Mouse (Mus musculus) mouse embryonic stem cell (cell line): ENCODE data around the gene Spcs2.

Experiments used
- in situ Hi-C, 2 experiments: fragments of 300-500 bp; cut with MboI; formaldehyde crosslinking; loops; 1 replicate in 1 of 2; 3 replicates in 1 of 2; pipeline ENCODE4 v1.14.3; 2019 to 2020; ENCODE audit warnings: low sequenced_read_pairs in 2 of 2, low pct_unique_long_range_greater_than_20kb in 1 of 2, mixed read lengths in 1 of 2; ENCODE audit not compliant: unreplicated experiment in 1 of 2

The Spcs2 gene

DNA sequence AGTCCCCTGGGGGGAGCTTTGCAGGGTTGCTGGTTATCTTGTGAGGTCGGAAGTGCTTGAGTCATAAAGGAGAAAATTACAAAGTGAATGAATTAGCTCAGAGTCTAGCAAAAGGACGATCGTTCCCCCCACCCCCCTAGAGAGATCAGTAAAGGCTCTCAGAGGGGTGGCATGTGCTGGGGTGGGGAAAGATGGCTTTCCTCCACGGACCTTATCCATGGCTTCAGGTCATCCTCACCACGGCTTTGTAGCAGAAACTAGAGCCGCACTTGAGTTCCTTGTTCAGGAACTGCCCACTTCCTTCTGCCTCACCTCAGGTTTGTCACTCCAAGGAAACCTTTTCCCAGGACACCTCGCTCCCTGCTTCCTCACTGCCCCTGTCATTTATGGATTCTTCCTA lies at the start of gene Spcs2:
TSS of gene Spcs2 (minus strand) at position 101 of the 400 bp plus-strand sequence.
- in situ Hi-C loops: no loop called here

DNA sequence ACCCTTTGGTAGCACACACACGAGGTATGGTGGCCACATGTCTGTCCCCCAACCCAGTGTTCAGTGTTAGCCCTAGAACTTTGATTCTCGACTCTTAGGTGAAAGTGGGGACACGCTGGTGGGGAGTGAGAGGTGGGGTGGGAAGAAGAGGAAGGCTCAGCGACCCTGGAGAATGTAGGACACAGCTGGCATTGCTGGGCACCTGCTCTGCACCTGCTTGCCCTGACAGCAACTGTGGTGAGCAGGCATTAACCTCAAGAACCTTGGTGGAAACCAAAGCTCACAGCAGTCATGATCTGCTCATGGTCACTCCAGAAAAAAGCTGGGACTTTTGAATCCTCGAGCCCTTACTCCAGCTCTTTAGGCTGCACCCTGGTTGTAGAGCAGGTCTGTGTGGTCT lies 47.8 kb upstream of the Spcs2 start:
- in situ Hi-C loops: no loop called here

GRCm38 (mm10) chr7:99907463-99907862 lies 44.2 kb upstream of the Spcs2 start:
- in situ Hi-C loops: no loop called here

DNA sequence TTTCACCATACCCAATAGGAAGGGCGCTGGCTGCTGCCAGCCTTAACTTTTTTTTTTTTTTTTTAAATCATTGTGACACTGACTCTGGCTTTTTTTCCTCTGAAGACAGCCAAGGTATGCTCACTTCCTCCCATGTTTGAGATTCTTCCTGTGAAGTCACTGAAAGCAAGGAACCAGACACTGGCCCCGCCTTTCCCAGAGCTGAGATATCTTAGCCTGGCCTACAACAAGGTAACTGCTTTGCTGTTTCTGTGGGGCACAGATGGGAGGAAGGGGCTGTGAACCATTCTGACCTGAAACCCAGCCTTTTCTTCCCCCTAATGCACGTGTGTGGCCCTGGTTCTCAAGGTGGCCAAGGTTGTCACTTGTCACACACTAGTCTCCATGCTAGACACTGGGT lies 43.1 kb upstream of the Spcs2 start:
- in situ Hi-C loops: no loop called here

GRCm38 (mm10) chr7:99904421-99905005 lies 41.3 kb upstream of the Spcs2 start:
- in situ Hi-C loops: no loop called here

- in situ Hi-C loops: no loop called here
Measured at GRCm38 (mm10) chr7:99902918-99903665, 39.8 kb upstream of the Spcs2 start.

DNA sequence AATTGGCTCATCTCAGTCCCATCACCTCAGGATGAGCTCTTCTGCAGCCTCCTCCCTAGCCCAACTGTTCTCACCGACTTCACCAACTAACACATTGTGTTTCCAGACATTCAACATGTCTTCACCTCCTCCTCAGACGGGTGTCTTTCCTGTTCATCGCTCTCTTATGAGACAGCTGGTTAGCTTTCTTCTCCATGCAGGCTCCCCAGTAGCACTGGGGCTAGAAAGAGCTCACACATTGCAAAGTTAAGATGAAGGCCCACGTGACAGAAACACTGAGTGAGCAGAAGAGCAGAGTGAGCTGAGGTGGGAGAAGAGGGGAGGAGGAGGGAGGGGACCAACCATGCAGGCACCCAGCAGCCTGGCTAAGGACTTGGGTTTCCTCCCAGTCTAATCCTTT lies 38.9 kb upstream of the Spcs2 start:
- in situ Hi-C loops: no loop called here

DNA sequence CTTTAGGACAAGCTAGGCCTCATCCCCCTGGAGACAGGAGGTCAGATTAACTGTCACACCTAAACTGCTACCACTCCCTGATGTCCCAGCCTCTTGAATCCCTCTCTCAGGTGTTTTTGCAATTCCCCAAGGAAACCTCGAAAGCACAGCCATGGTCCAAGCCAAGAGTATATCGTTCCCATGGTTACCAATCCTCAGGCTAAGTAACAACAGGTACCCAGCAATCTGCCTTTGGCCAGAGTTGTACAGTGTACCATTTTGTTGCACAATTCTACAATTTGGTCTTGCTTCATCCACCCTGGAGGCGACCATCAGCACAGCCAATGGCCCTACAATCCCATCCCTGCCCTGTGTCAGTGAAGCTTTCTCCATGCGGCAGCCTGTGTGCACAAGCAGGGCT lies 33.6 kb upstream of the Spcs2 start:
- in situ Hi-C loops: no loop called here

GRCm38 (mm10) chr7:99894478-99894877 lies 31.2 kb upstream of the Spcs2 start:
- in situ Hi-C loops: no loop called here

DNA sequence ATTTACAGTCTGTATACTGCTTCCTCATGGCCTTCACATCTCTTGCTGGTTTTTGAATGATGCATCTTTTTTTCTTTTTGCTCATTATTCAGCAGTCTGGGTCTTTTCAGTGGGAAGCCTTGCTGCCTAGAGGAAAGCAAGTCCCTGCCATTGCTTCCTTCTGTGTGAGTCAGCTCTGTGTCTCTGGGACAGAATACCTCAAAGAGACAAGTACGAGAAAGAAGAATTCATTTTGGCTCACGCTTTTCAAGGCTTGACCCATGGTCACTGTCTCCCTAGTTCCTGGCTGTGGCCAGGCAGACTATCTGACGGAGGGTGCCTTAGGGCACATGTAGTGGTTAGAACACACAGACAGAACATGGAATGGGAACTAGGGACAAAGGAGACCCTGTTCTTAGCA lies 30.7 kb upstream of the Spcs2 start:
- in situ Hi-C loops: no loop called here

GRCm38 (mm10) chr7:99892351-99892750 lies 29.1 kb upstream of the Spcs2 start:
- in situ Hi-C loops: no loop called here

GRCm38 (mm10) chr7:99891471-99891870 lies 28.2 kb upstream of the Spcs2 start:
- in situ Hi-C loops: no loop called here

DNA sequence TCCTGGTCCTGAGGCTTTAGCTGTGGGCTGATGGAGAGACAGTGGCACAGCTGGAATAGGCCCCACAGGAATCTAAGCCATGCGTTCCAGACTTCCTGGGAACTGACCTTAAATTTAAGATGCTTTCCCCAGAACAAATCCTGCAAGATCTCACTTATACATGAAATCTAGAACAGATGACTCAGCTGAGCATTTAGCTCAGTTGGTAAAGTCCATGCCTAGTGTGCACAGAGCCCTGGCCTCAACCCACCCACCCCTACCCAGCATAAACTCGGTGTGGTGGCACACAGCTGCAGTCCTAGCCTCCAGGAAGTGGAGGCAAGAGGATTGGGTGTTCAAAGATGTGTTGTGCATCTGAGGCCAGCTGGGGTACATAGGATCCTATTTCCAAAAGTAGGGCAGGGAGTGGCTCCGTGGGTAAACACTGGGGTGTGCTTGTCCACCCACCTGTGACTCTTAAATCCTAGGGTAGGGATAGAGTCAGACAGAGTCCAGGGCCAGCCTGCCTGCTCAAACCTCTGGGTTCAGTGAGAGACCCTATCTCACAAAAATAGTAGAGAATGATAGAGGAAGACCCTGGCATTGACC lies 27.0 kb upstream of the Spcs2 start:
- in situ Hi-C loops: no loop called here

DNA sequence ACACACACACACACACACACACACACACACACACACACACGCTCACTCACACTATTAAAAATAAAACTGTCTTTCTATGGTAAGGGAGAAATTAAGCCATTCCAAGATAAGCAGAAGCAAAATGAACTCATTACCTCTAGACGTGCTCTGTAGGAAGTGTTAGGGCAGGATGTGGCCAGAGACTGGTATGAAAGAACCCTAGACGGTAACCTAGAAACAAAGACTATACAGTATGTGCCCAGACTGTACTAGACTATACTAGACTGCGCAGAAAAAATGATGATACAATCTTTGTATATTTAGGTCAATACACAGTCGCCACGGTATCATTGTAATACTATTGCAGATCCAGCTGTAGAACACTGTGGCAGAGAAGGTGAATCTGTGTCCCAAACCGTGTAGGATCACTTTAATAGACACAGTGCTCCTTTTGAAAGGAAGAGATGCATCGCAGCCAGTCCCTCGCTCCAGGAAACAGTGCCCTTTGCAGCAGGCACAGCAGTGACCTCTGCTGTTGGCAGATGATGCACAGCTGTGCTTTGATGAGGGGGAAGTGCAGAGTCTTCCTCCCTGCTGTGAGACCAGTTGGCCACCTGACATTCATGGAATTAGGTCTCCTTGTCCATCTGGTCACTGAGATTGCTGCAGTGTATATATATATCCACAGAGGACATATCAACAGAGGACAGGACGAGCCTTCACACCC lies 26.1 kb upstream of the Spcs2 start:
- in situ Hi-C loops: no loop called here

DNA sequence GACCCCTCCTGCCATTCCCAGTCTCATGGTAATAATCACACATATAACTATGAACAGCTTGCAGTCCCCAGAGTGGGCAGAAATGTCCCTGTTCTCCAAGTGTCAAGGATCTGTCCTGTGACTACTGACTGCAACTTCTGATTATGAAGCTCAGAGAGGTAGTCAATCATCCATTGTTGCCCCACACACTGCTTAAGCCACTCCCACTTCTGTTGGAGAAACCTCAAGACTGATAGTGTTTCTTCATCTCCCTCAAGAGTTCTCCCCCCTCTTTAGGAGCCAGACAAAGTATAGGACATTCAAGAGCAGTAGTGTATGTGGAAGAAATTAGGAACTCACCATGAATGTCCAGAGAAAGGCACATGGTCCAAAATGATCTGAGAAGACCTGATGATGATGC lies 24.5 kb upstream of the Spcs2 start:
- in situ Hi-C loops: no loop called here

DNA sequence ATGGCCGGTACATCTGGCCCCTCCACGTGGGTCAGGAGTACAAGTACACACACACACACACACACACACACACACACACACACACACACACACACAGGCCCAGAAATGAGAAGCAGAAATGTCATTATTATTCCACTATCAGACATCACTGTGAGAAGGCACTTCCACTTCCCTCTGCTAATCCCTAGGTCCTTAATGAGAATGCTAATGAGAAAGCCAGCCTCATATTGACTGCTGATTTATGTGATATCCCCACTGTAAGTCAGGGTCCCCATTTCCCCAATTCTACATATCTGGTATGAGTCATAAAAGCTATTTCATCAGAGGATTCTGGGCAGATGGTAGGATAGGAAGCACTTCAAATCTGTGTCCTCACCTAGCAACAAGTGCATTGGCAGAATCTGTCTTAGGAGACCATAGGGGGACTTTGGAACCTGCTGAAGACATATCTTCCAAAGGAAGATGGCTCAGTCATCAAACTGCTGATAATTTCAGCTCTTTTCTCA lies 24.0 kb upstream of the Spcs2 start:
- in situ Hi-C loops: no loop called here

DNA sequence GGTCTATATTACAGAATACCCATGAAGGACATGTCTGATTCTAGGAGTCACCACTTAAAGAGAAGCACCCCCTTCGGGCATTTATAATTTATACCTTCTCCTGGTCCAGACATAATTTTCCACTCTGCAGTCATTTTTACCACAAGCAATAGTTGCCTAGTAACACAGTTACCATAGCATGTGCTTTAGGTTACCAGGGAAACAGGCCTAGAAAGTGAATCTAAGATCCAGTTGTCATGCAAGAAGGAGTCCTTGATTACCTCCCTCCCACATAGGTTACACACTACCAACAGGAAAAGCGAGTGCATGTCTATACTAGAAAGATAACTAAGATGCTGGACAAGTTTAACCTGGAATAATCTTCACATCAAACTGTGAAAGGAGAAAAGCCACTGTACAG lies 15.0 kb upstream of the Spcs2 start:
- in situ Hi-C loops: loop anchor here in 1 of 2 experiments (10.0 kb wide), 1 partner anchor 253 kb away; the partner anchor contains the start of gene Tpbgl

- in situ Hi-C loops: loop anchor here in 1 of 2 experiments (10.0 kb wide), 1 partner anchor 252 kb away; the partner anchor contains the start of gene Tpbgl
Measured at GRCm38 (mm10) chr7:99876345-99876744, 13.1 kb upstream of the Spcs2 start.

DNA sequence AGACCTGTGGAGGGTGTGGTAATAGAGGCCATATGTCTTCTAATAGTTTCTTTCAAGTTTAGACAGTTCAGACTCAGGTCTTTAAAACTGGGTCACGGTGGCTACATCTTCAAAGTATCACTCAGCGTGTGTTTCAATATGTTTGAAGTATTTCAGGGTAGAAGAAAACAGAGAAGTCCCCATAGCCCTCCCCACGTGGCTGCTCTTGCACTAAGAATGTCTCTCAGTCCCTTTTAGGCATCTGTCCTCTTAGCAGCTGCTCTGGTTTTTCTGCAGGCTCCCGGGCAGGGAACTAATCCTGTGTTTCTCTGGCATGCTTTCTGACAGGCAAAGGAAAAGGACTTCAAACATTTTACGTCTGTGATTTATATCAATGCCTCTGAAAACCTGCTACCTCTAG lies 12.6 kb upstream of the Spcs2 start:
- in situ Hi-C loops: loop anchor here in 1 of 2 experiments (10.0 kb wide), 1 partner anchor 251 kb away; the partner anchor contains the start of gene Tpbgl
